Mouse (Mus musculus) lung, embryonic 15.5 days (tissue): ENCODE measurements around the gene Glt1d1. TPM values are rescaled to one million over a fixed set of nuclear protein-coding genes. Genes with fewer than 3 reads are reported as not detected.

Experiments
- ATAC-seq: fragments of 200-750 bp; cut with Nextera tagmentation; 2 replicates; pipeline ENCODE4 v1.8.0; 2017; ENCODE audit warnings: moderate number of reproducible peaks, borderline replicate concordance; ENCODE audit not compliant: low FRiP score, low TSS enrichment; ENCODE audit errors: extremely low read depth
- H3K27ac ChIP-seq: fragments of 300-500 bp; sonication (generic); 2 replicates; pipeline ENCODE4 v1.5.1; 2015; ENCODE audit warnings: moderate library complexity, mild to moderate bottlenecking, inconsistent platforms
- H3K27me3 ChIP-seq: fragments of 300-500 bp; sonication (generic); 2 replicates; pipeline ENCODE4 v1.6.1; 2015; ENCODE audit warnings: inconsistent platforms
- H3K36me3 ChIP-seq: fragments of 300-500 bp; sonication (generic); 2 replicates; pipeline ENCODE4 v1.6.1; 2015; ENCODE audit warnings: inconsistent platforms
- H3K4me1 ChIP-seq: fragments of 300-500 bp; sonication (generic); 2 replicates; pipeline ENCODE4 v1.6.1; 2015; ENCODE audit warnings: inconsistent platforms
- H3K4me2 ChIP-seq: fragments of 300-500 bp; sonication (generic); 2 replicates; pipeline ENCODE4 v1.6.1; 2015; ENCODE audit warnings: inconsistent platforms, mild to moderate bottlenecking, moderate library complexity
- H3K4me3 ChIP-seq: fragments of 300-500 bp; sonication (generic); 2 replicates; pipeline ENCODE4 v1.5.1; 2015; ENCODE audit warnings: mild to moderate bottlenecking, inconsistent platforms
- H3K9ac ChIP-seq: fragments of 300-500 bp; sonication (generic); 2 replicates; pipeline ENCODE4 v1.6.1; 2015; ENCODE audit warnings: inconsistent platforms
- H3K9me3 ChIP-seq: fragments of 300-500 bp; sonication (generic); 2 replicates; pipeline ENCODE4 v1.6.1; 2016; ENCODE audit warnings: inconsistent platforms
- WGBS: fragments of 180-500 bp; shearing (Covaris S2); methylation state at CpG from one replicate; pipeline ENCODE4 v1.1.7; 2015; 5-methylcytosine and 5-hydroxymethylcytosine counted together
- polyA plus RNA-seq: library from polyadenylated mRNA; unstranded; fragments of >200 nt; fragmentation: Nextera tagmentation; extraction: Ambion mirVana; gene quantifications from 2 replicates; pipeline ENCODE4 v1.2.1, GENCODE M21; 2015

The Glt1d1 gene
- polyA plus RNA-seq, 1 experiment from 2014 or later: 0.42 TPM

- Histone ChIP-seq H3K36me3 (no peaks in the 10 kb centered on the region), H3K4me1 (no peaks in the 10 kb centered on the region), H3K9ac (no peak overlapping the region), H3K4me2 (no peak overlapping the region), H3K27me3 (no peaks in the 10 kb centered on the region), H3K9me3 (no peaks in the 10 kb centered on the region), H3K4me3 (no peak overlapping the region), H3K27ac (no peak overlapping the region)
- 67% methylated on average over 4 of the region's 4 CpGs for WGBS
- no peak for ATAC-seq
Observed at GRCm38 (mm10) chr5:127755594-127755993, 123.5 kb downstream of the Glt1d1 start.

GRCm38 (mm10) chr5:127756011-127756410 lies 123.9 kb downstream of the Glt1d1 start:
- Histone ChIP-seq H3K9ac (no peak overlapping the region), H3K27ac (no peak overlapping the region), H3K4me3 (no peak overlapping the region), H3K4me1 (no peaks in the 10 kb centered on the region), H3K36me3 (no peaks in the 10 kb centered on the region), H3K27me3 (no peaks in the 10 kb centered on the region), H3K9me3 (no peaks in the 10 kb centered on the region), H3K4me2 (no peak overlapping the region)
- ATAC-seq: no peak
- 78% methylated on average over 3 of the region's 3 CpGs for WGBS

- Histone ChIP-seq H3K4me2 (no peak overlapping the region), H3K27me3 (no peaks in the 10 kb centered on the region), H3K4me3 (no peak overlapping the region), H3K9ac (no peak overlapping the region), H3K4me1 (no peaks in the 10 kb centered on the region), H3K9me3 (no peaks in the 10 kb centered on the region), H3K36me3 (no peaks in the 10 kb centered on the region), H3K27ac (no peak overlapping the region)
- ATAC-seq: no peak
- WGBS: 74% methylated on average over 4 of the region's 4 CpGs
Observed at GRCm38 (mm10) chr5:127756671-127757423, 124.8 kb downstream of the Glt1d1 start.

GRCm38 (mm10) chr5:127758576-127758975 lies 126.5 kb downstream of the Glt1d1 start:
- WGBS: 71% methylated on average over 4 of the region's 4 CpGs
- Histone ChIP-seq H3K27ac (no peak overlapping the region), H3K4me3 (no peak overlapping the region), H3K4me1 (no peaks in the 10 kb centered on the region), H3K4me2 (no peak overlapping the region), H3K27me3 (no peaks in the 10 kb centered on the region), H3K9ac (no peak overlapping the region), H3K9me3 (no peaks in the 10 kb centered on the region), H3K36me3 (no peaks in the 10 kb centered on the region)
- no peak for ATAC-seq

Other genes starting within 250 kb of the Glt1d1 start
- 25.5 and 29.0 TPM in 2 replicates for gene Slc15a4, start 635 bp downstream of the Glt1d1 start, polyA plus RNA-seq